Mouse (Mus musculus) ES-E14 (cell line): ENCODE data around the gene Erbb3.

Source experiments
- CHD2 ChIP-seq: IDR thresholded peaks from 2 replicates; pipeline ENCODE4 v1.6.1; 2014; ENCODE audit warnings: mild to moderate bottlenecking, low read depth, low read length, inconsistent platforms
- HCFC1 ChIP-seq: IDR thresholded peaks from 2 replicates; pipeline ENCODE4 v1.6.1; 2012; ENCODE audit warnings: low read length, inconsistent platforms, borderline replicate concordance; ENCODE audit not compliant: insufficient read depth
- MAFK ChIP-seq: IDR thresholded peaks from 2 replicates; pipeline ENCODE4 v1.6.1; 2014; ENCODE audit warnings: mild to moderate bottlenecking, low read depth, low read length, inconsistent platforms; ENCODE audit not compliant: insufficient read depth
- ZC3H11A ChIP-seq: IDR thresholded peaks from 2 replicates; pipeline ENCODE4 v1.6.1; 2012; ENCODE audit warnings: low read depth, mild to moderate bottlenecking, inconsistent platforms, low read length, borderline replicate concordance

GRCm38 (mm10) chr10:128627398-128628317, 38.2 kb upstream of the Erbb3 start:
- TF ChIP-seq ZC3H11A (no peak), MAFK (no peak), HCFC1 (no peak), CHD2 (no peak)
